Mouse (Mus musculus) stomach, postnatal 0 days (tissue): Measurements from ENCODE around the gene Dpf3.

Source experiments
- CTCF ChIP-seq: IDR thresholded peaks from 2 replicates; pipeline ENCODE4 v1.5.1; 2016; ENCODE audit warnings: antibody characterized with exemption, low read depth, mild to moderate bottlenecking, moderate library complexity
- EP300 ChIP-seq: optimal IDR thresholded peaks from 2 replicates; pipeline ENCODE3; 2016; ENCODE audit warnings: antibody characterized with exemption

GRCm38 (mm10) chr12:83235781-83236180 is 251.7 kb downstream of the Dpf3 start:
- TF ChIP-seq CTCF (no peak), EP300 (no peak)
